ENCODE assay signal across 1 mouse cellular context in genomic region chr5:30014580-30014979, GRCm38 (mm10).
A peak's percentile ranks its signal among the peaks of the same experiment; 100 is the strongest.
TF ChIP-seq lines count a peak whose summit lies in the region.

No protein-coding gene starts in this region.

TF ChIP-seq in MEL, 35 proteins besides CTCF, POLR2A, EP300 and RAD21 (continued from another document):
- 0 out of 2 replicates have a peak, but pooled peaks have one; percentile 4 for TF ChIP-seq GATA1 (IDR thresholded peaks at IDR 0.05; ENCODE audit: low read depth, low read length)
- no peak for TF ChIP-seq POLR2AphosphoS5 (IDR thresholded peaks at IDR 0.05; ENCODE audit: borderline replicate concordance, low read depth, low read length)
- TF ChIP-seq MYB (IDR thresholded peaks at IDR 0.05; ENCODE audit: low read depth, low read length), result no peak
- no peak for TF ChIP-seq USF2 (IDR thresholded peaks at IDR 0.05; ENCODE audit: borderline replicate concordance in 1 of 2, insufficient read depth in 1 of 2, low read depth in 1 of 2, low read length in 2 of 2)
- no peak for TF ChIP-seq MAFK (IDR thresholded peaks at IDR 0.05; ENCODE audit: borderline replicate concordance, low read depth, low read length)
- TF ChIP-seq TAL1 (IDR thresholded peaks at IDR 0.05; ENCODE audit: low read length), result no peak
- no peak for TF ChIP-seq E2F4 (IDR thresholded peaks at IDR 0.05; ENCODE audit: borderline replicate concordance, low read depth, low read length)
- no peak for TF ChIP-seq TCF12 (IDR thresholded peaks at IDR 0.05; ENCODE audit: low read depth, low read length)
- TF ChIP-seq ETS1 (IDR thresholded peaks at IDR 0.05; ENCODE audit: low read depth, low read length), result no peak
- no peak for TF ChIP-seq MEF2A (IDR thresholded peaks at IDR 0.05; ENCODE audit: extremely low read depth, insufficient replicate concordance, low read depth, low read length, poor library complexity, severe bottlenecking)
- no peak for TF ChIP-seq MAX (IDR thresholded peaks at IDR 0.05; ENCODE audit: low read length)
- TF ChIP-seq HCFC1 (IDR thresholded peaks at IDR 0.05; ENCODE audit: low read depth, low read length), result no peak
- 0 out of 2 replicates have a peak, but pooled peaks have one; percentile 49 for TF ChIP-seq MYC (IDR thresholded peaks at IDR 0.05; ENCODE audit: low read depth, low read length)
